Mouse (Mus musculus) 416B (cell line): ENCODE results near the gene Zrsr1.

Experiments
- DNase-seq: peaks from one replicate; pipeline ENCODE4 v3.0.0; 2011; ENCODE audit warnings: low read depth

Zrsr1 gene

GRCm38 (mm10) chr11:23008824-23009200 is 37.0 kb downstream of the Zrsr1 start:
- no peak for DNase-seq

GRCm38 (mm10) chr11:23013096-23013495 is 41.3 kb downstream of the Zrsr1 start:
- no peak for DNase-seq

GRCm38 (mm10) chr11:23013580-23014294 is 41.9 kb downstream of the Zrsr1 start:
- DNase-seq = peak; percentile 59

GRCm38 (mm10) chr11:23014996-23015395 is 43.2 kb downstream of the Zrsr1 start:
- no peak for DNase-seq

- DNase-seq = peak; percentile 35
Observed at GRCm38 (mm10) chr11:23017943-23018342, 46.1 kb downstream of the Zrsr1 start.

GRCm38 (mm10) chr11:23020116-23020770 is 48.4 kb downstream of the Zrsr1 start:
- no peak for DNase-seq

GRCm38 (mm10) chr11:23020841-23021240 is 49.0 kb downstream of the Zrsr1 start:
- DNase-seq = no peak

GRCm38 (mm10) chr11:23023155-23023554 is 51.4 kb downstream of the Zrsr1 start:
- no peak for DNase-seq

- DNase-seq = peak; percentile 13
Observed at GRCm38 (mm10) chr11:23024169-23024568, 52.4 kb downstream of the Zrsr1 start.
